In genomic region chr6:90507443-90507842, GRCm38 (mm10) we compare ENCODE assay signal across 8 mouse cellular contexts. TPM values are rescaled to one million over a fixed set of nuclear protein-coding genes. Genes with fewer than 3 reads are reported as not detected.
DNase-seq lines count a peak whose midpoint lies in the region; ATAC-seq lines count a peak whose summit lies in the region.
"Had no signal": no experiment of that assay in that cellular context is flagged by ENCODE, and none has a peak within 500 bp of the region (broad histone marks: within the 10 kb centered on the region; RNA-seq: fewer than 3 reads in every experiment).

No protein-coding gene starts in this region.

- no peaks in the 10 kb centered on the region for H3K9me3 ChIP-seq in neural tube, embryonic 13.5 days
- no peaks in the 10 kb centered on the region for H3K9me3 ChIP-seq in hindbrain, embryonic 15.5 days

- H3K4me1 ChIP-seq in neural tube, embryonic 13.5 days (replicated peaks), result peaks cover 30% of the 10 kb centered on the region
- H3K4me1 ChIP-seq in hindbrain, embryonic 15.5 days (replicated peaks), result peaks cover 28% of the 10 kb centered on the region

- H3K27me3 ChIP-seq in neural tube, embryonic 13.5 days, result no peaks in the 10 kb centered on the region
- H3K27me3 ChIP-seq in hindbrain, embryonic 15.5 days, result no peaks in the 10 kb centered on the region

- peak overlapping the region; percentile 73 for H3K27ac ChIP-seq in neural tube, embryonic 13.5 days (replicated peaks)
- H3K27ac ChIP-seq in hindbrain, embryonic 15.5 days (replicated peaks), result peak overlapping the region; percentile 79
- H3K27ac ChIP-seq: macrophage had no signal

- ATAC-seq in neural tube, embryonic 13.5 days (ENCODE audit: low read depth), result no peak
- no peak for ATAC-seq in hindbrain, embryonic 15.5 days (ENCODE audit: low FRiP score, low read depth)

- peak; percentile 52 for DNase-seq in kidney, adult 9 months
- no peak for DNase-seq in kidney, postnatal 10 days
- no peak for DNase-seq in neural tube, embryonic 10.5 days (ENCODE audit: extremely low spot score, low spot score)
- DNase-seq in thymus, postnatal 4 days, result no peak
- no peak for DNase-seq in left cerebral cortex, adult 11 months (ENCODE audit: low spot score)

- no peak overlapping the region for H3K4me3 ChIP-seq in neural tube, embryonic 13.5 days
- H3K4me3 ChIP-seq in hindbrain, embryonic 15.5 days, result no peak overlapping the region

- H3K36me3 ChIP-seq in neural tube, embryonic 13.5 days, result no peaks in the 10 kb centered on the region
- no peaks in the 10 kb centered on the region for H3K36me3 ChIP-seq in hindbrain, embryonic 15.5 days

- H3K9ac ChIP-seq in neural tube, embryonic 13.5 days, result no peak overlapping the region
- no peak overlapping the region for H3K9ac ChIP-seq in hindbrain, embryonic 15.5 days

- no peak overlapping the region for H3K4me2 ChIP-seq in neural tube, embryonic 13.5 days
- H3K4me2 ChIP-seq in hindbrain, embryonic 15.5 days, result no peak overlapping the region

RNA-seq across cellular contexts. Expression of gene Aldh1l1, which starts 21.2 kb away (rescaled TPM):
- polyA plus RNA-seq in neural tube, embryonic 13.5 days (2015; fragmentation: Nextera tagmentation; extraction: Ambion mirVana), result 38.3 and 38.6 TPM in 2 replicates
- 65.8 and 81.7 TPM in 2 replicates for polyA plus RNA-seq in hindbrain, embryonic 15.5 days (2015; fragmentation: Nextera tagmentation; extraction: Ambion mirVana)

RNA-seq across cellular contexts. Expression of gene Klf15, which starts 45.1 kb away (rescaled TPM):
- 12.3 and 13.9 TPM in 2 replicates for polyA plus RNA-seq in neural tube, embryonic 13.5 days (2015; fragmentation: Nextera tagmentation; extraction: Ambion mirVana)
- polyA plus RNA-seq in hindbrain, embryonic 15.5 days (2015; fragmentation: Nextera tagmentation; extraction: Ambion mirVana), result 17.3 and 20.0 TPM in 2 replicates
